Mouse (Mus musculus) R1 (cell line): Measurements from ENCODE around the gene Med24.
A peak's percentile ranks its signal among the peaks of the same experiment; 100 is the strongest.
"Not testable (repeated sequence)": the region's sequence is repeated elsewhere in the genome, so short reads cannot be mapped to it uniquely, and the experiment has no call there.

Experiments used
- DNase-seq: peaks from one replicate; pipeline ENCODE4 v3.0.0-alpha.2; 2018; ENCODE audit warnings: low read depth, low spot score

The Med24 gene

DNA sequence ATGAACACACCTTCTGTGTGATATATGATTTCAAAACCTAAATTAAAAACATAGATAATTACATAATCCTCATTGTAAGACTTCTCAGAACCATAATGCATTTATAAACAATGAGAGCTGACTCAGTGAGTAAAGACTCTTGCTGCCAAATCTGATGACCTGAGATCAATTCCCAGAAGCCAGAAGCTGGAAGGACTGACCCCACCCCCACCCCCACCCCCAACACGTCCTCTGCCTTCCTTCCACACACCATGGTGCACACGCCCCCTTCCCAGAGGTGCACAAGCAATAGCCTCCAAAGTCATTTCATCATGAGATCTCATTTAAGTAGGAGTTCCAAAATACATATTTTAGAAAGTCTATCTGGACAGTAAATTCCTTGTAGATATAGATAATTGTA is 8.5 kb downstream of the Med24 start:
- DNase-seq, result no peak

DNA sequence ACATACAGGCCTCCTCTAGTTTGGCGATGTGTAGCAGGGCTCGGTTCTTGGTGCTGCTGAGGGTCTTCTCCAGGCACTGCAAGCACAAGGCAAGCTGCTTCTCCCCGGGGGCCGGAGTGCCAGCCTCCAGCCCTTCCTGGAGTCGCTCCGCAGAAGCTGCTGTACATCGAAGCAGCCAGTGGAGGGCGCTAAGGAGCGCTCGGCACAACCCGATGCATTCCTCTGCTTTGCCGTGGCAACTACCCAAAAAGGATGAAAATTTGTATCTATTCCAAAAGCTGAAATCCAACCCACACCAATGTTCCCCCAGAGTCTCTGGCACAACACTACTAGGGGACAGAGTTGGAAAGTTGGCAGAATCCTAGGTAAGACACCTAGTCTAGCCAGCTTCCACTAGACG is 11.3 kb downstream of the Med24 start:
- peak; percentile 72 for DNase-seq

DNA sequence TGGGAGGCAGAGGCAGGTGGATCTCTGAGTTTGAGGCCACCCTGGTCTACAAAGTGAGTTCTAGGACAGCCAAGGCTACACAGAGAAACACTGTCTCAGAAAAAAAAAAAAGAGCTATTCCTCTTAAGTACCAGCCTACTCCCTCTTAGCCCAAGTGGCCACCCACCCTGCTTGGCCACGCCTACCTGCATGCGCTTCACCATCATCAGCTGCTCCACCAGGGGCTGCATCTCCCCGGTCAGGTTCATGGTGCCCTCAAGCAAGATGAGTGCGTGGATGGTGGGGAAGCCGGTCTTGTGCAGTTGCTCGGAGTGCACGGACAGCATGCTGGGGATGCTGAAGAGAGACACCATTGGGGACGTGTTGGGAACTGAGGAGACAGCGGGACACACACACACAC is 13.3 kb downstream of the Med24 start:
- peak; percentile 48 for DNase-seq

DNA sequence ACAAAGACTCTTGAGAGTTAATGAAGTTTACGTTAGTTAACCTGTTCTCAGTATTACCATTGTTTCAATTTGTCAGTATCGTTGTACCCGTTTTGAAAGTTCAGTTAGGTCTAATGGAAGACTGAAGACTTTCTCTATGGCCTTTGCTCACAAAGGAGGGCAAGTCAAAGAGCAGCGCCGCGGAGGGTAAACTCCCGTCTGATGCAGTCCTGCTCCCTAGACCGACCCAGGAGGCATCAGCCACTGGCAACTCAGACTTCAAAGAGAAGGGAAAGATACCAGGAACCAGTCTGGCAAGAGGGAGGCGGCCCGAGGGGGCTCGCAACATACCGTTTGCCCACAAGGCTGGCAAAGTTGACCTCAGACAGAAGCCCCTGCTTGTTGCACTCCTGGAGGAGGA is 15.5 kb downstream of the Med24 start:
- DNase-seq, result no peak

DNA sequence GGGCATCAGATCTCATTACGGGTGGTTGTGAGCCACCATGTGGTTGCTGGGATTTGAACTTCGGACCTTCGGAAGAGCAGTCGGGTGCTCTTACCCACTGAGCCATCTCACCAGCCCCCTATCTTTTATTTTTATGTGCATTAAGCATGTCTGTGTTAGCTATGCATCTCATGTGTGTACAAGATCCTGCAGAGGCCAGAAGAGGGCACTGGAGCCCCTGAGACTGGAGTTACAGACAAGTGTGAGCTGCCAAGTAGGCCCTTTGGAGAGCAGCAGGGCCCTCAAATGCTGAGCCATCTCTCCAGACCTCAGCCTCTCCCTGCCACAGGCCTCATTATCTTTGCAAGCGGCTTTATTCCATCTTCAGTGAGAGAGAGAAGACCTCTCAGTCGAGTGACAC is 17.2 kb downstream of the Med24 start:
- DNase-seq, result not testable (repeated sequence)

DNA sequence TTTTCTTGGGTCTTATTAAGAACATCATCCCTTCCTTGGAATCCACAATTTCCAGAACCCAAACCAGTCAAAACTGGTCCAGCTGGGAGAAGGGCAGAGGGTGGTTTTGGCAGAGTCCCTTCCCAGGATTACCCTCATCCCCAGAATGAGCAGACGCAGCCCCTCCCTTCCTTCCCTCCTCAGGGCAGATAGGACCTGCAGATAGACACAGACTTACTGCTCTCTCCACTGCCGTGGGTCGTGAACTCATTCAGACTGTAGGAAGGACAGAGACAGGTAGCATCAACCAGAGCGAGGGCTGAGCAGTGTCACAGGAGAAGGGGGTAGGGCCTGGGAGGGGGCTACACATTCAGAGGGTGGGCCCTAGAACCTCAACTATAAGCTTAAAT is 18.2 kb downstream of the Med24 start:
- DNase-seq, result no peak

DNA sequence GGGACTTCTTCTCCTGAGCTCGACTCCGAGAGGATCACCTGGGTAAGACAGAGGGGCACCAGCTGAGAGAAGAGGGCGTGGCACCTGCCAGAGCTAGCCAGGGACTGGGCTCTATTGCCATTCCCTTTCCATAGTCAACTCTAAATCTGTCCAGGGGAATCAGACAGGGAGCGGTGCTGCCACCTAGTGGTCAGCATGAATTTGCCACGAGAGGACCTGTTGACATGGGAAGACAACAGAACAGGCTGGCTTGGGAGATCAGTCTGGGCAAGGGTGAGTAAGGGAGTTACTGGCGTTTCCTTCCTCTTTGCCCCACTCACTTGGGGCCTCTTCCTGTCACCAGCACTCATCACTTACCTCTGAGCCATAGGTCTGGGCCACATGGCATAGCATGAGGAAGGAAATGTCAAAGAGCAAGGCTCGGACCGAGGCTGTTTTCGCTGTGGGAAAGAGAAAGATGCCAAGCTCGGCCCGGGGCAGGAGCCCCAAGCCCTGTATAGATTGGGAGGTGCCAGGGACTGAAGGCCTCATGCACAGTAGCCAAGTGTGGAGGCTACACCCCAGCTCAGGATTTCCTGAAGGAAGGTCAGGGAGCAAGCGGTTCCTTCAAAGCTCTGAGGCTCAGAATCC is 18.7 kb downstream of the Med24 start:
- peak; percentile 92 for DNase-seq

DNA sequence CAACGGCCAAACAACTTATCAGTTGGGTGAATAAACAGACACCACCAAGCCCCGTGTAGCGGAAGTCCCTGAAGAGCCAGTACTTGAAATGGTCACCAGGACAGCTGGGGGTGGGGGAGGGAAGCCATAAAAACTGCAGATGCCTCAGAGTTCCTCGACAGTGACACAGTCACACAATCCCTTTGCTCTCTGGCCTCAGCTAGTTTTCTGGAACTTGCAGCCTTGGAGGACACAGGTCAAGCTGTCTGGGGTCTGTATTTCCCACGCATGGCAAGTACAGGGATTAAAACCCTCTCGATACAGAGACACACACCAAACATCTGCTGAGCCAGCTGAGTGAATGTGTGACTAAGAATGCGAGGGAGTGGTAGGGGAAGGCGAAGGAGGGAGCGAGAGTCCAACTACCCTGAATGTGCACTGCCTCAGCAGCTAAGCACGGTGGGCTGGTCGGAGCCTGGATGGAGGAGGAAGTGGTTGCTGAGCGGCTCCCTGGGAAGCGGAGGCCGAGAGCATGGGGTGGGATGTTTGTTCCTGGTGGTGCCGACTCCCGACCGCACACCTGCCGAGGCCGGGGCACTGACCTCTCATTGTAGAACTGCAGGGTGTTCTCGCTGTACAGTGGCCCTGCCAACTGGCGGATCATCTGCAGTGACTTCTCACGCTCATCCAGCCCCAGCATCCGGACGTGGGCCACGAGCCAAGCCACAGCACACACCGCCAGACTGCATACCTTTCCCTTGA is 20.1 kb downstream of the Med24 start:
- no peak for DNase-seq

DNA sequence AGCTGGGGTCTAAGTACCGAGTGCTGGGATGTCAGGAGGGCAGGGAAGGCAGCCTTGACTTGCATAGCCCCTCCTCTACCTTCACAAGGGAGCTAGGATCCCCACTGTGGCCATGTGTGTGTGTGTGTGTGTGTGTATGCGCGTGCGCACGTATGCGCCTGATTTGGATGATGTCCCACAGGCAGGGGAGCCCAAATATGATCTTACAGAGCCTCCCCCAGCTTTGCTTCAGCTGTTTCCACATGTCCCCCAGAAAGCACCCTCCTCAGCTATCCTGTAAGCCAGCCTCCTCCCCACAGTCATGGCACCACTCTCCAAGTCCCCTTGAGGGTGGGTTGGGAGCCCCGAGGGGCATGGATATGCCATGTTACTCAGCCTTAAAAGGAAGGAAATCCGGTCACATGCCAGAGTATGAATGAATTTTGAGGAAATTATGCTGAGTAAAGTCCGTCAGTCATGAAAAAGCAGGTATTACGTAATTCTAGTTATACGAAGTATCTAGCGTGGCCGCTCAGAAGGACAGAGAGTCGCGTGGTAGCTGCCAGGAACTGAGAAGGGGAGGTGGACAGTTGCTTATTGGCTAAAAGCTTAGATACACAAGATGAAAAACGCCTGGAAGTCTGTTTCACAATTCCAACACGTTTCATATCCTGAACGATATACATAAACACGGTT is 20.8 kb downstream of the Med24 start:
- DNase-seq, result peak; percentile 26

DNA sequence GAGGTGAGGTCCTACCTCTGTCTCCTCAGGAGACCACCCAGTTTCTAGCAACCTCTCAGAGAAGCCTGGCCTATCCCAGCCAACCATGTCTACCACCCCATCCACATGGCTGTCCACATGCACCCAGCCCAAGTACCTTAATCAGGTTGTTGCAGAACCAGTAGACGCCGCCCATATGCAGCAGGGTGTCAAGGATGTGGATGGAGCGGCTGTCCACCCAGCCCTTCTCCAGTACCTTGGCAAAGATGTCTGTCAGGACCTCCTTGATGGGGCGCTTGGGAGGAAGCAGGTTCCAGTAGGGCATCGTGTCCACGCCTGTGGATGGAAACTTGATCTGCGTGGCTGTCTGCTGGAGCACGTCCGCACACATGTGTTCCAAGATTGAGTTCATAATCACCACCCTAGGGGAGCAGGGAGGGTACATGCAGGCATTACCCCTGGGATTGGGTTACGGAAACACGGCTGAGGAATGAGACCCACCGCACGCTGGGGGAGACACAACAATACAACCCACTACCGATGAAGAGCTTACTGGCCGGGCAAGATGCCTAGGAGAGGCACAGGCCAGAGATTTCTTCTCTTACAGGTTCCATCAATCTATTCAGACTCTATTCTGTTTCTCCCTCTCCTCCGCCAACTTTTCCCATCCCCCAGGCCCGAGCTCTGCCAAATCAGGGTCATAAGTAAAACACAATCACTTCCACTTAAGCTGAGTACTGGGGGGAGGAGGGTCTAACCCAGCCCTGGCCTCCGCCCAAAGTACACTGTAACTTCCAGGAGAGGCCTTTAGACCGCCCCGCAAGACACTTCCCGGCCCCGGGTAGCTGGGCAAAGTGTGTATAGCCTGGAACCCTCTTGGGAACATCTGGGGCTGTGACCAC is 21.6 kb downstream of the Med24 start:
- no peak for DNase-seq

DNA sequence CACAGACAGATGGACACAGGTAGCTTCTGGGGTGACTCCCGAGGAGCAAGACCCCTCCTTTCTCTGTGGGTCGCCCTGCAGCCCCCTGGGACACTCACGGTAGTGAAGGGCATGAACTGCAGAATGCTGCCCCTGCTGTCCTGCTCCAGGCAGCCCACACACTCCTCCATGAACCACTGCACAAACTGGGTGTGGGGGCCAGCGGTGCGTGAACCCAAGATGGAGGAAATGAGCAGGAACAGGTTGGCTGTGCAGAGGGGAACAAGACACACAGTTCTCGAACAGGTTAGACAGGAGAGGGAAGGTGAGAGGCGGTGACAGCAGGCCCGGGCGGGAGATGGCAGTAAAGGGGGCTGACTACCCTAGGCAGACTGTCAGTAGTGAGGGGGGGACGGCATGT is 24.2 kb downstream of the Med24 start:
- no peak for DNase-seq

DNA sequence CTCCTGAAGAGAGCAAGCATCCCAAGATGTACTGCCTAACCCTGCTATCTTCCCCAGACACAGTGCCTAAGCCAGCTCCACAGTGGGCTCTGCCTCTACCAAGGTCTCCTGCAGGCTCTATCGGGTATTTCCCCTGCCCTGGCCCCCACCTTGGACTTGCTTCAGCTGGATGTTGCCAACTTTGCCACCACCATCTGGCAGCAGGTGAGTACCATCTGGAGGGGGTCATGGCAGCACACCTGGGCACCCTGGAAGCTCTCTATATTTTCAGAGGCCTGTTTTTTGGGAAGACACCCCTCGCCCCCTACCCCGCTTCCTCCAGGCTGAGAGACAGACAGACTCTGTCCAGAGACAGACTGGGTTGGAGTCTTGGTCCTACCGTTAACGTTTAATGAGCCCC is 26.9 kb downstream of the Med24 start:
- no peak for DNase-seq

DNA sequence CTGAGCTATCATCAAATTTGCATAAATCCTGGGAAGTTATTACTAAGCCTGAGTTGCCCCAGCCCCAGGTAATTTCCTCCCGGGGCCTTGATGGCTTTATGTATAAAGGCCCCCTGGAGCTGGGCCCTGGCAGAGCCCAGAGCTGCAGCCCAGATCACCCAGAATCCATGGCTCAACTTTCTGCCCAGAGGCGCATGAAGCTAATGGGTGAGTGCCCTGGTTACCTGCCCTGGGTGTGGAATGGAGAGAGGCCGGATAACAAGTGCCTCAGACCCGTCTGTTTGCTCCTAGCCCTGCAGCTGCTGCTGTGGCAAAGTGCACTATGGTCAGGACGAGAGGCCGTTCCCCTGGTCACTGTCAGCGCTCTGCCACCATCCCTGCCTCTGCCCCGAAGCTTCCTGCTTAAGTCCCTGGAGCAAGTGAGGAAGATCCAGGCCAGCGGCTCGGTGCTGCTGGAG is 28.0 kb downstream of the Med24 start, which contains the start of gene Csf3:
TSS of gene Csf3 (plus strand) at position 51 of the 458 bp plus-strand sequence.
- no peak for DNase-seq

DNA sequence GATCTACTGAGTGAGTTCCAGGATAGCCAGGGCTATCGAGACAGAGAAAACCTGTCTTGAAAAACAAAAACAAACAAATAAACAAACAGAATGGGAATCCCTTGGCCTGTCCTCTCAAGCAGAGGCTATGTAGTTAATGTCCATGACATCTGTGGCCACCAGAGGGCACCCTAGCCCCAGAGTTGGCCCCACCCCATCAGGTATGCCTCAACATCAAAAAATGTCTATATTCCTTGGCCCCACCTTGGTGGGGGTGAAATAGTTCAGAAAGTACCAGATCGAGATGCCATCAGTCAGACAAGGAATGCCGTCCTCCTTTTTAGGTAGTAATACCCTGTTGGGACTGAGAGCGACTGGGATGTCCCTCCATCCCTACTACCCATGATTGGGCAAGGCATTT is 29.3 kb downstream of the Med24 start:
- DNase-seq, result peak; percentile 70

DNA sequence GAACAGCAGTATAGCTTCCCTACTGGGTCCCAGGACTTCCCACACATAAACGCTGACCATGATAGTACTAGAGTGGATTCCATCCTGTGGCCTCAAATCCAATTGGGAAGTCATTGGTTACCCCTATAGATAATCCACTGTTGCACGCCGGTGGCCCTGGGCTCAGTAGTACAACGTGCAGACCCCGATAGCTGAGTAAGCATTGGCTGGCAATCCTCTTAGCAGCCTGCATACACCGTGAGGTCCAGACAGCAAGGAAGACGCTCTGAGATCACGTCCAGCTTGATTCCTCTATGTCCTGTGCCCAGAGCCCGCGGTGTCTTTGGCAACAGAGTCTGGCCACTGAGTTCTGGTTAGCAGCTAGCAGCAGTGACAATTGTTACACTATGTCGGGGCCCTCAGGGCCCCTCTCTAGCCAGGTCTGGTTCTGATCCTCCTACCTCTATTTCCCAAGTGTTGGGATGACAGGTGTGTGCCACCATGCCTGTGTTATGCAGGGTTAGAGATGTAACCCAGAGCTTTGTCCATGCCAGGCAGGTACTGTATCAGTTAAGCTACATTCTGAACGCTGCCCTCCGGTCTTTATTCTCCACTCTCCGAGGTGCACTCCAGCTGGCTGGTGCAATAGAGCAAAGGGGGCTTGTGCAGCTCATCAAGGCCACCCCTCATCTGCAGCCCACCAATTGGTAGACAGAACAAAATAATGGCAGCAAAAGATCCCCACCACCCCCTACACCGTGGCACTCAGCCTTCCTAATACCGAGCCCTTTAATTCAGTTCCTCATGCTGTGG is 30.2 kb downstream of the Med24 start:
- DNase-seq, result no peak

DNA sequence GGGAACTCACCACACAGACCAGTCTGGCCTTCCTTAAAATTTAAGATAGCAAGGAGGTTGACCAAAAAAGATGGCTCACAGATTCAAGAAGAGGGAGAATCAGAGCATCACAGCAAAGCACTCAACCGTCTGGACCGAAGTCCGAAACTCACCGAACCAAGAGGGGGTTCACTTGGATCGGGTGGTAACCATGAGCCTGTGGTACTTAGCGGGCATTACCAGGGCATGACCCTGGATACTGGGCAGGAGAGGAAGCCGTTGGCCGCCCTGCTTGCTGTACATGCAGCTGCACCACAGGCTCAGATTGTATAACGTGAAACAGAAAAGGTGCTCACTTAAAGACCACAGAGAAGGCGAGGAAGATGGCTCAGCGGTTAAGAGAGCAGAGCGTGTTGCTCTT is 32.0 kb downstream of the Med24 start:
- DNase-seq, result no peak

DNA sequence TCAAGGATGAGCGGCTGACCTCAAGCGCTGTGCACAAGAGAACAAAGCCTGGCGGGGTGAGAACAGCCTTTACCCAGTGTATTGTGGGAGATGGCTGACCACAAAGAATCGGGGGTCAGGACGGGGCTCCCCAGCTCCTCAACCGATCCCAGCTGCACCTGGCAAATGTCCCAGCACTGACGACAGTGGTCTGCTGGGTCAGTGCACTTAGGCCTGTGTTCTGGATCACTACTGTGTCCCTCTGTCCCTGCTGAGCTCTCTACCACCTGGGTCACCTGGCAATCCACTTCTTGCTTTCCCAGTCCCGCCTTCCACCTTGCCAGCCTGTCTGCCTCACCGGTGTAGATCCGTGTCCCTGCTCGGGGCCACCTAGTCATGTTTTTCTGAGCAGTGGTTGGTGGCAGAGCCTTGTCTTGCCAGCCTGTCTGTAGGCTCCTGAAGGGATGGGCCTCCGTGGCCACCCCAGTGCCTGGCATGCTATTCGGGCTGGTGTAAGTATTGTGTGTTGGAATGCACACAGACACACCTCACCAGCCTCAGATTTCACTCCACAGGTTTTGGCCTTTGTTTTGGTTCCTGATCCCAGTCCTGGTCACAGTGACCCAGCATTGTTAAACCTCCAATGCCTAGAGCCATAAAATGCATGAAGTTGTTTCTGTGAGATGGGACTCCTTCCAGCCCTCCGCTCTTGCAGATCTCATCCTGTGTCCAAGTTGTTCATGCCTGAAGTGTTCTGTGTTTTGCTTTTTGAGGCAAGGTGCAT is 32.6 kb downstream of the Med24 start:
- DNase-seq, result no peak

DNA sequence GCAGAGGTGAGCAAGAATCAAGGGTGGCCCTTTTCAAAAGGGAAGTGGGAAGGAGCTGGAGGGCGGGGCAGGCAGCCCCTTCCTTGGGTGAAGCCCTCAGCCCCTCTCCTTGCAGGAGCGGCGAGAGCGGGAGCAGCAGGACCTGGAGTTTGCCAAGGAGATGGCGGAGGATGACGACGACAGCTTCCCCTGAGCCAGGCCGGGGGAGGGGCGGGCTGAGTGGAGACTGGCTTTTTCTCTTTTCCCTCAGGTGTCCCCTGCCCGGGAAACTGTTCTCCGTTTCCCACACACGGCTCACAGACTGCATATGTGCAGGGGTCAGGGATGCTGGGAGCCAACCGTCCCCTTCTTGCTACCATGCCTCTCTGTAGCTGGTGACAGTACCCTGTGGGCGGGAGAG is 33.8 kb downstream of the Med24 start:
- no peak for DNase-seq

DNA sequence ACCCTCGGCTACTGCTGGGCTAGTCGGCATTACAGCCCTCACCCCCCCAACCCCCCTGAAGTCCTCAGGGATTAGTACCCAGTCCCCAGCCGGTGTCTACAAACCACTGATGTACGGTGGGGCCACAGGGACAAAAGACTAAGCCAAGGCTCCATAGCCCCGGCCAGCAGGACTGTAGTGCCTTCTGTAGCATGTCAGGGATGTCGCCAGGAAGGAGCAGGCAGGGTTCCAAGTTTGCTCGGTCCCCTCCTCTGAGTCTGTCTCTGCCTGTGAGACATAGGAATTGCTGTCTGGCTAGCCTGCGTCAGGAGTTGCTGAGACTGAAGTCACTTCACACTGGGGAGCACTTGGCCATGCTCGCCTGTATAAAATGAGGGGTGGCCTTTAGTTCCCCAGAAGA is 34.9 kb downstream of the Med24 start:
- DNase-seq, result no peak

DNA sequence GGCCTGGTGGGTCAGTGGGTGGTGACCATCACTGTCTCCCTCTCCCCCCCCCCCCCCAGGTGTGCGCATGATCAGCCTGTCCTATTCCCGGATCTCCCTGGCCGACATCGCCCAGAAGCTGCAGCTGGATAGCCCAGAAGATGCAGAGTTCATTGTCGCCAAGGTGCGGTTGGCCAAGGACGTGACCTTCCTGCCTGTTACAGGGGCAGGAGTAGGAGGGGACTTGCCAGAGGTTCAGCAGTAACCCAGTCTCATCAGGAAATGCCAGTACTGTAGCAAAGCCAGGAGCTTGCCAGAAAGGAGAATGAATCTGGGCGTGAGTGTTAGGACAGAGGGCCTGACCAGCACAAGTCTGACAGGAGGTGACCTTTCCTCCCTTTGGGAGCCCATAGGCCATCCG is 35.5 kb downstream of the Med24 start:
- no peak for DNase-seq
